Mouse (Mus musculus): ENCODE results near the gene AC141477.1.

The AC141477.1 gene

GRCm38 (mm10) chr10:76408520-76408919 lies 31.7 kb downstream of the AC141477.1 start:
- 71% methylated on average over 10 of the region's 10 CpGs for WGBS

GRCm38 (mm10) chr10:76392596-76392995 lies 47.6 kb downstream of the AC141477.1 start:
- 94% methylated on average over 12 of the region's 12 CpGs for WGBS

- WGBS: 88% methylated on average over 9 of the region's 9 CpGs
These were observed 48.5 kb downstream of the AC141477.1 start for GRCm38 (mm10) chr10:76391786-76392185.

GRCm38 (mm10) chr10:76391166-76391565 lies 49.1 kb downstream of the AC141477.1 start:
- WGBS: 93% methylated on average over 9 of the region's 9 CpGs

All from cerebral cortex, adult 2 months (tissue).